Mouse (Mus musculus): ENCODE data around the gene Sp7. TPM values are rescaled to one million over a fixed set of nuclear protein-coding genes. Genes with fewer than 3 reads are reported as not detected.
A peak's percentile ranks its signal among the peaks of the same experiment; 100 is the strongest.

The Sp7 gene
- polyA plus RNA-seq, 1 experiment from 2014 or later: 0.64 TPM

GRCm38 (mm10) chr15:102369972-102370371 is 3.0 kb upstream of the Sp7 start:
- Histone ChIP-seq H3K9me3 (ENCODE audit: low read depth, low read length) (no peaks in the 10 kb centered on the region), H3K9ac (no peak overlapping the region), H3K36me3 (ENCODE audit: insufficient read depth) (no peaks in the 10 kb centered on the region), H3K27me3 (ENCODE audit: insufficient read depth, low read length) (peaks cover 3% of the 10 kb centered on the region; the same call in 1 of the 2 replicates), H3K4me2 (peak overlapping the region; percentile 44), H3K4me1 (ENCODE audit: insufficient read depth) (peaks cover 3% of the 10 kb centered on the region; the same call in 1 of the 2 replicates), H3K27ac (ENCODE audit: low read depth) (peak overlapping the region; percentile 6; the same call in 1 of the 2 replicates), H3K4me3 (ENCODE audit: low read depth, low read length) (no peak overlapping the region)
- ATAC-seq (ENCODE audit: insufficient read depth): no peak
- 20% methylated on average over 13 of the region's 13 CpGs for WGBS
- no peak for TF ChIP-seq CTCF (IDR thresholded peaks at IDR 0.05; ENCODE audit: low read depth)
- no peak for DNase-seq

DNA sequence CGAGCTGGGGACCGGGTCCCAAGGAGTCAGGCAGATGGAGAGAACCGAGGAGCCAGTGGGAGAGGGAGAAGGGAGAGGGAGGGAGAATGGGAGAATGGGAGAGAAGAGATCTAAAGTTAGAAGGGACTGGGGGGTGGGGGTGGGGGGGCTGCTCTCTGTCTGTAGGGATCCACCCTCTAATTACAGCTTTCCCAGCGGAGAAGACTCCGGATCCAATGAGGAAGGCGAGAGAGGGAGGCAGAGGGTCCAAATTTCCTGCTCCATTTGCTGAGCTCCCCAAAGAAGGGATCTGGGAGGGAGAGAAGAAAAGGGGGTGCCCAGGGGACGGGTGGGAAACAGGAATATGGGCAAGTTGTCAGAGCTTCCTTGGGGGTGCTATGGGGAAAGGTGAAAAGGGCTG is 744 bp downstream of the Sp7 start:
- TF ChIP-seq CTCF (IDR thresholded peaks at IDR 0.05; ENCODE audit: low read depth): no peak
- H3K27ac ChIP-seq (ENCODE audit: low read depth): no peak overlapping the region
- H3K9me3 ChIP-seq (ENCODE audit: low read depth, low read length): no peaks in the 10 kb centered on the region
- peaks cover 3% of the 10 kb centered on the region; the same call in 1 of the 2 replicates for H3K27me3 ChIP-seq (ENCODE audit: insufficient read depth, low read length)
- peaks cover 9% of the 10 kb centered on the region for H3K4me1 ChIP-seq (ENCODE audit: insufficient read depth)
- no peaks in the 10 kb centered on the region for H3K36me3 ChIP-seq (ENCODE audit: insufficient read depth)
- ATAC-seq (ENCODE audit: insufficient read depth) (no peak), DNase-seq (no peak)
- H3K4me3 ChIP-seq (ENCODE audit: low read depth, low read length): peak overlapping the region; percentile 25
- peak overlapping the region; percentile 61 for H3K4me2 ChIP-seq
- peak overlapping the region; percentile 49 for H3K9ac ChIP-seq
- 15% methylated on average over 7 of the region's 7 CpGs for WGBS

DNA sequence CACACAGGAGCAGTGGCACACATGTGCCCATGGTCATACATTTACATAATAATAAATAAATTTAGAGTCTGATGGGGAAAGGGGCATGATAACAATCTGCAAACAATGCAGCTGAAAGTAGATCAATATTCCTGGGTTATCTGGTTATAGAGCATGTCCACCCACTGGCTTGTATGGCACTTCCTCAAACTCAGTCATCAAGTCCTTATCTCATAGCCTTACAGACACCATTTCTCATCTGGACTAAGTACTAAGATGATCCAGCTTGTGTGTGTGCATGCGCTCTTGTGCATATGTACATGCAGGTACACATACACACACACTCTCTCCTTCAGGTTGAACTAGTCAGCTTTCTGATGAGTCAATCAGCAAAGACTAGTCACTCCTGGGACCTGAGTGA is 2.3 kb downstream of the Sp7 start:
- DNase-seq (no peak), ATAC-seq (ENCODE audit: insufficient read depth) (no peak)
- no peak overlapping the region for H3K27ac ChIP-seq (ENCODE audit: low read depth)
- H3K27me3 ChIP-seq (ENCODE audit: insufficient read depth, low read length): peaks cover 3% of the 10 kb centered on the region; the same call in 1 of the 2 replicates
- H3K36me3 ChIP-seq (ENCODE audit: insufficient read depth): no peaks in the 10 kb centered on the region
- no peak for TF ChIP-seq CTCF (IDR thresholded peaks at IDR 0.05; ENCODE audit: low read depth)
- no peaks in the 10 kb centered on the region for H3K9me3 ChIP-seq (ENCODE audit: low read depth, low read length)
- H3K4me1 ChIP-seq (ENCODE audit: insufficient read depth): peaks cover 6% of the 10 kb centered on the region; the same call in 1 of the 2 replicates
- no peak overlapping the region for H3K4me2 ChIP-seq
- 82% methylated on average over 1 of the region's 1 CpGs for WGBS
- no peak overlapping the region for H3K9ac ChIP-seq
- no peak overlapping the region for H3K4me3 ChIP-seq (ENCODE audit: low read depth, low read length)

DNA sequence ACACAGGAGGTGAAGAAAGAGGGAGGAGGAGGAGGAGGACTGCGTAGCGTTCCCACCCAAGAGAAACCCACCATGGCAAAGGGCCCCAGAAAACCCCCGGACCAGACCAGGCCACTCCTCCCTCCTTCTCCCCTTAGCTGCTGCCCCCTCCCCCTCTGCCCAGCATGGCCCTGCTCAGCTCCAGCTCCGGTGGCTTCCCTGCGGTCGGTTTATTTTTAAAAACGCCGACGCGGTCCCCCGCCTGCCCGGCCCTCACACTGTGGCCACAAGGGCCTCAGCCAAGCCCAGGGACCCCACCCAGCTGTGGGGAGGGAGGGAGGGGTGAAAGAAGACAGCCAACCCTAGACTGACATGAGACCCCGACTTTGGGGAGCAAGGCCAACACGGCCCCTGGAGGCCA is 4.3 kb downstream of the Sp7 start:
- Histone ChIP-seq H3K27ac (ENCODE audit: low read depth) (peak overlapping the region; percentile 68), H3K27me3 (ENCODE audit: insufficient read depth, low read length) (peaks cover 18% of the 10 kb centered on the region), H3K9ac (peak overlapping the region; percentile 51), H3K36me3 (ENCODE audit: insufficient read depth) (no peaks in the 10 kb centered on the region), H3K4me2 (peak overlapping the region; percentile 55), H3K4me3 (ENCODE audit: low read depth, low read length) (peak overlapping the region; percentile 16; the same call in 1 of the 2 replicates), H3K9me3 (ENCODE audit: low read depth, low read length) (no peaks in the 10 kb centered on the region), H3K4me1 (ENCODE audit: insufficient read depth) (peaks cover 9% of the 10 kb centered on the region)
- WGBS: 4% methylated on average over 14 of the region's 14 CpGs
- ATAC-seq (ENCODE audit: insufficient read depth): peak; percentile 44; the same call in 1 of the 2 replicates
- peak; percentile 48 for DNase-seq
- TF ChIP-seq CTCF (IDR thresholded peaks at IDR 0.05; ENCODE audit: low read depth): no peak

GRCm38 (mm10) chr15:102358834-102359233 is 8.1 kb downstream of the Sp7 start:
- Histone ChIP-seq H3K4me2 (peak overlapping the region; percentile 52), H3K9me3 (ENCODE audit: low read depth, low read length) (no peaks in the 10 kb centered on the region), H3K36me3 (ENCODE audit: insufficient read depth) (no peaks in the 10 kb centered on the region), H3K4me1 (ENCODE audit: insufficient read depth) (peaks cover 14% of the 10 kb centered on the region), H3K4me3 (ENCODE audit: low read depth, low read length) (no peak overlapping the region), H3K27ac (ENCODE audit: low read depth) (no peak overlapping the region), H3K27me3 (ENCODE audit: insufficient read depth, low read length) (peaks cover 23% of the 10 kb centered on the region), H3K9ac (no peak overlapping the region)
- DNase-seq (no peak), ATAC-seq (ENCODE audit: insufficient read depth) (no peak)
- no peak for TF ChIP-seq CTCF (IDR thresholded peaks at IDR 0.05; ENCODE audit: low read depth)
- 24% methylated on average over 5 of the region's 5 CpGs for WGBS

DNA sequence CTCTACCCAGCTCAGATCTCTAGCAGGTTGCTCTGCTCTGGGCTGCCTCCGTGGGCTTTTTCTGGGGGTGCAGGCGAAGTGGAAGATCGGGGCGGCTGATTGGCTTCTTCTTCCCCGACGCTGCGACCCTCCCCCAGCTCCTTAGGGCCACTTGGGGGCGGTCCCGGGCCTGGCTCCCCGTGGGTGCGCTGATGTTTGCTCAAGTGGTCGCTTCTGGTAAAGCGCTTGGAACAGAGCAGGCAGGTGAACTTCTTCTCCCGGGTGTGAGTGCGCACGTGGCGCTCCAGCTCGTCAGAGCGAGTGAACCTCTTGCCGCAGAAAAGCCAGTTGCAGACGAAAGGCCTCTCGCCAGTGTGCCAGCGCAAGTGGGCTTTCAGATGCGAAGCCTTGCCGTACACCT is 8.9 kb downstream of the Sp7 start:
- DNase-seq (peak; percentile 52), ATAC-seq (ENCODE audit: insufficient read depth) (no peak)
- Histone ChIP-seq H3K27ac (ENCODE audit: low read depth) (no peak overlapping the region), H3K27me3 (ENCODE audit: insufficient read depth, low read length) (peaks cover 23% of the 10 kb centered on the region), H3K4me2 (peak overlapping the region; percentile 52), H3K4me3 (ENCODE audit: low read depth, low read length) (peak overlapping the region; percentile 11; the same call in 1 of the 2 replicates), H3K4me1 (ENCODE audit: insufficient read depth) (peaks cover 14% of the 10 kb centered on the region), H3K9ac (peak overlapping the region; percentile 32; the same call in 1 of the 2 replicates), H3K36me3 (ENCODE audit: insufficient read depth) (no peaks in the 10 kb centered on the region), H3K9me3 (ENCODE audit: low read depth, low read length) (no peaks in the 10 kb centered on the region)
- WGBS: 5% methylated on average over 25 of the region's 25 CpGs
- peak; percentile 21 for TF ChIP-seq CTCF (IDR thresholded peaks at IDR 0.05; ENCODE audit: low read depth)

- Histone ChIP-seq H3K9ac (peak overlapping the region; percentile 86), H3K36me3 (ENCODE audit: insufficient read depth) (no peaks in the 10 kb centered on the region), H3K4me3 (ENCODE audit: low read depth, low read length) (peak overlapping the region; percentile 51), H3K4me2 (peak overlapping the region; percentile 95), H3K27ac (ENCODE audit: low read depth) (peak overlapping the region; percentile 91), H3K27me3 (ENCODE audit: insufficient read depth, low read length) (peaks cover 23% of the 10 kb centered on the region), H3K9me3 (ENCODE audit: low read depth, low read length) (no peaks in the 10 kb centered on the region), H3K4me1 (ENCODE audit: insufficient read depth) (peaks cover 8% of the 10 kb centered on the region)
- WGBS: 40% methylated on average over 16 of the region's 16 CpGs
- DNase-seq (peak; percentile 20), ATAC-seq (ENCODE audit: insufficient read depth) (no peak)
- no peak for TF ChIP-seq CTCF (IDR thresholded peaks at IDR 0.05; ENCODE audit: low read depth)
These were observed 10.3 kb downstream of the Sp7 start for GRCm38 (mm10) chr15:102356501-102357325.
